Mouse (Mus musculus) neural tube, embryonic 15.5 days (tissue): ENCODE data around the gene Rgl1. TPM values are rescaled to one million over a fixed set of nuclear protein-coding genes. Genes with fewer than 3 reads are reported as not detected.
A peak's percentile ranks its signal among the peaks of the same experiment; 100 is the strongest.

Experiments
- ATAC-seq: fragments of 200-750 bp; cut with Nextera tagmentation; 2 replicates; pipeline ENCODE4 v1.8.0; 2017; ENCODE audit warnings: mild to moderate bottlenecking, moderate TSS enrichment, moderate library complexity; ENCODE audit not compliant: low FRiP score
- H3K27ac ChIP-seq: fragments of 300-500 bp; sonication (generic); replicated peaks from 2 replicates; pipeline ENCODE4 v1.5.1; 2015; ENCODE audit warnings: mild to moderate bottlenecking, inconsistent platforms
- H3K27me3 ChIP-seq: fragments of 300-500 bp; sonication (generic); replicated peaks from 2 replicates; pipeline ENCODE4 v1.6.1; 2015; ENCODE audit warnings: inconsistent platforms
- H3K36me3 ChIP-seq: fragments of 300-500 bp; sonication (generic); 2 replicates; pipeline ENCODE4 v1.6.1; 2015; ENCODE audit warnings: inconsistent platforms
- H3K4me1 ChIP-seq: fragments of 300-500 bp; sonication (generic); 2 replicates; pipeline ENCODE4 v1.6.1; 2015; ENCODE audit warnings: inconsistent platforms
- H3K4me2 ChIP-seq: fragments of 300-500 bp; sonication (generic); 2 replicates; pipeline ENCODE4 v1.6.1; 2015; ENCODE audit warnings: inconsistent platforms, mild to moderate bottlenecking, moderate library complexity
- H3K4me3 ChIP-seq: fragments of 300-500 bp; sonication (generic); replicated peaks from 2 replicates; pipeline ENCODE4 v1.5.1; 2015; ENCODE audit warnings: mild to moderate bottlenecking, inconsistent platforms
- H3K9ac ChIP-seq: fragments of 300-500 bp; sonication (generic); replicated peaks from 2 replicates; pipeline ENCODE4 v1.6.1; 2015; ENCODE audit warnings: mild to moderate bottlenecking, inconsistent platforms
- H3K9me3 ChIP-seq: fragments of 300-500 bp; sonication (generic); replicated peaks from 2 replicates; pipeline ENCODE4 v1.6.1; 2016; ENCODE audit warnings: inconsistent platforms
- WGBS: fragments of 180-500 bp; shearing (Covaris S2); methylation state at CpG from one replicate; pipeline ENCODE4 v1.1.7; 2015; ENCODE audit warnings: mixed read lengths; 5-methylcytosine and 5-hydroxymethylcytosine counted together
- polyA plus RNA-seq: library from polyadenylated mRNA; unstranded; fragments of >200 nt; fragmentation: Nextera tagmentation; extraction: Ambion mirVana; gene quantifications from 2 replicates; pipeline ENCODE4 v1.2.1, GENCODE M21; 2015

The Rgl1 gene
- polyA plus RNA-seq, 1 experiment from 2014 or later, result 18.8 TPM

DNA sequence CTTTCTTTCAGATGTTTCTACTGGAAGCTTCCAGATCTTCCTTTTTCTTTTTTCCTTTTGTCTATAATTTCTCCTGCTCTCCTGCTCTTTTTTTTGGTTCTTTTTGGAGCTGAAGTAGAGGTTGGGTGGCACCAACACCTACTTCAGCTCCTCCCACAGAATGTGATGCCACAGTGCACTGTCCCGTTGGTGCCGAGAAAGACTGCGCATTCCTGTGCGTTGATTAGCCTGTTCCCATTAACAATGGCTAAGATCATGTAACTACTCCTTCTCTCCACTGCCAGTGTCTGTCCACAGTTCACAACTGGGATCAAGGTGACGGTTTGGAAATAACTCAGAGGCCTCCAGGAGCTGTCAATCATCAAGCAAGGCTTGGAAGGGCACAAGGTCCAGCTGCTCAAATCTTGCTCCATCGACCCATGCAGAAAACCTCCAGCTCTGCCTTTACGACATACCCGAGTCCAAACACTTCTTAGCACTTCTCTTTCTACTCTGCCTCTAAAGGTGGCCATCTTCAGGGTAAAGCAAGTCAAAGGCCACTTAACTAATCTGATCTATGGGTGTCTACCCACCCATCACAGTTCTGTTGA lies 192.6 kb downstream of the Rgl1 start:
- Histone ChIP-seq H3K4me2 (no peak overlapping the region), H3K4me3 (no peak overlapping the region), H3K27me3 (no peaks in the 10 kb centered on the region), H3K9me3 (no peaks in the 10 kb centered on the region), H3K9ac (no peak overlapping the region), H3K36me3 (no peaks in the 10 kb centered on the region), H3K27ac (no peak overlapping the region), H3K4me1 (peaks cover 31% of the 10 kb centered on the region)
- no peak for ATAC-seq
- whole genome bisulfite sequencing, result 51% methylated on average over 8 of the region's 8 CpGs

DNA sequence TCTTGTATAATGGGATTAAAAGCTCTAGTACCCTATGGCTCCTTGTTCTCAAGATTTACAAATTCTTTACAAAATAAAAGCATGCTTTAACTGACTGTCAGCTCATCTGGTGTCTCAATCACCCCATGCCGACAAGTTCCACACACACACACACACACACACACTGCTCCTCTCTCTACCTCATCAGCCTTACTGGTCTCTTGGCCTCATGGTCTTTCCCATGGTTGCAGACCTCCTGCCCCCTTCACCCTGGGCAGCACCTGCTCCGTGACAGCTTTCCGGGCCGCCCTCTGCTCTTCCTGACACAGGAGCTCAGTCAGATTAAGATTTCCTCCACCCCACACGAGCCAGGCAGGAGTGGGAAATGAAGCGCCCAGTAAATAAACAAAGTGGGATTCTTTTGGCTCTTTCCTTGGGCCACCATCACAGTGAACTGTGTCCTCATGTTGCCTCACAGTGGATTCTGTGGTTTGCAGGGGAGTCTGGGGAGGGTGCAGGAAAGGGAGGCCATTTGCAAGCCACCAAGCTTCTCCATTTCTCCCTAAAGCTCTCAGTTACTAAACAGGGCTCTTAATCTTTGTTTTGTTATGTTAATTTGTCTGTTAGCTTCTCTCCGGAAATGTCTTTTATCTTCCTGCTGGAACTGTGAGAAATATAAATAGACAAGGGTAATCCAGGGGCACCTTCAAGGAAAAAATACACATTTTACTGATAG lies 193.2 kb downstream of the Rgl1 start:
- no peak overlapping the region for H3K4me3 ChIP-seq
- H3K27ac ChIP-seq, result peak overlapping the region; percentile 49; the same call in 1 of the 2 replicates
- 41% methylated on average over 7 of the region's 7 CpGs for WGBS
- no peak overlapping the region for H3K9ac ChIP-seq
- no peak for ATAC-seq
- H3K4me1 ChIP-seq, result peaks cover 24% of the 10 kb centered on the region
- H3K36me3 ChIP-seq, result no peaks in the 10 kb centered on the region
- H3K4me2 ChIP-seq, result no peak overlapping the region
- H3K9me3 ChIP-seq, result no peaks in the 10 kb centered on the region
- no peaks in the 10 kb centered on the region for H3K27me3 ChIP-seq

DNA sequence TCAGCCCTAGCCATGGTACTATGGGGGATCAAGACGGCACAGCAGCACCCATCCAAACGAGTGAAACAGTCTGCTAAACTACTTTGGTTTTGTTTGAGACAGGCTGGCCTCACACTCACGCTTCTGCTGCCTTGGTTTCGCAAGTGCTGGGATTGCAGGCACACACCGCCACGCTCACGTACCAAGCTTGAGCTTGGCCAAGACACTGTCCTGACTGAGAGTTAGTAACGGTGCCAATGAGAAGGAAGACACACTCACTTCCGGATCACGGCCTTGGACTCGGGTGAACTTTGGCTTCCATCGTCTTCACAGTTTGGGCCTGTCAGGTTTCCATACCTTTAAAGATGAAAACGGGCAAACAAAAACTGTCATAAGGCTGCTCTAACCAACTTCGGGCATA lies 194.8 kb downstream of the Rgl1 start:
- no peak overlapping the region for H3K4me3 ChIP-seq
- no peak overlapping the region for H3K4me2 ChIP-seq
- no peaks in the 10 kb centered on the region for H3K36me3 ChIP-seq
- no peaks in the 10 kb centered on the region for H3K9me3 ChIP-seq
- H3K27me3 ChIP-seq, result no peaks in the 10 kb centered on the region
- peaks cover 24% of the 10 kb centered on the region for H3K4me1 ChIP-seq
- no peak for ATAC-seq
- 95% methylated on average over 14 of the region's 14 CpGs for WGBS
- H3K9ac ChIP-seq, result no peak overlapping the region
- H3K27ac ChIP-seq, result no peak overlapping the region

DNA sequence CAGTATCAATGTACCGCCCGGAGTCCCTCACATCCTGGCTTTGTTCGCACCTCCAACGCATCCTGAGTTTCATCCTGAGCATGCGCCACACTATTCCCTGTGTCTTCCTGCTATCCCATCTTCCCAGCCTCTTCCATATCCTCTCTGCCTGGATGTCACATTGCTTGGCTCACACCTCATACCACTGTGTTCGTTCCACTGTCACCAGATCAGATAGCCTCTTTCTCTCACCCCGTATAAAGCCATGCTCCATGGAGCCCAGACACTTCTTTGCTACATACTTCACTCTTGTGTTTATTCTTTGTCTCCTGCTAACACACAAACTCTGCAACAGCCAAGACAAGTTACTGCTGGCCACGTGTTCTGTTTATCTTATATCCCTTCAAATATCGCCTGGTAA lies 195.5 kb downstream of the Rgl1 start:
- Histone ChIP-seq H3K36me3 (no peaks in the 10 kb centered on the region), H3K9ac (no peak overlapping the region), H3K27ac (no peak overlapping the region), H3K27me3 (no peaks in the 10 kb centered on the region), H3K4me1 (peaks cover 23% of the 10 kb centered on the region), H3K4me2 (no peak overlapping the region), H3K4me3 (no peak overlapping the region), H3K9me3 (no peaks in the 10 kb centered on the region)
- WGBS, result 94% methylated on average over 9 of the region's 9 CpGs
- ATAC-seq, result no peak

DNA sequence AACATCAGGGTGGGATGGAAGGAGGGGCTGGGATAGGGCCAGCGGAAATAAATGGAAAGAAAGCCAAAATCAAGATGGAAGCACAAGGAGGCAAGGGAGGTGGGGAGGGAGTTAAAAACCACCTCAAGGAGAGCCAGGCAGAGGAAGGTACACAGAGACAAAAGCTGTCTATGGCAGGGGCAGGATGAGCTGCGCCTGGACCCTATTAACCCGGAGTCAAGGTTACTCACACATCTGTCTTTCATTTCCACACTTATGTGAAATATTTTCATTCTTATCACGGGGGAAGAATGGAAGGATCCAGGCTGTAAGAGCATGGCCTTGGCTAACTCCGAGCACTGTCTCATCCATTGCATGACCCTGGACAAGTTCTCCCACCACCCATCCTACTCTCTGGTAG lies 202.9 kb downstream of the Rgl1 start:
- no peak overlapping the region for H3K4me2 ChIP-seq
- H3K36me3 ChIP-seq, result no peaks in the 10 kb centered on the region
- no peaks in the 10 kb centered on the region for H3K9me3 ChIP-seq
- no peak overlapping the region for H3K4me3 ChIP-seq
- H3K4me1 ChIP-seq, result peaks cover 7% of the 10 kb centered on the region; the same call in 1 of the 2 replicates
- H3K27me3 ChIP-seq, result no peaks in the 10 kb centered on the region
- no peak overlapping the region for H3K9ac ChIP-seq
- ATAC-seq, result no peak
- 89% methylated on average over 5 of the region's 5 CpGs for WGBS
- no peak overlapping the region for H3K27ac ChIP-seq

DNA sequence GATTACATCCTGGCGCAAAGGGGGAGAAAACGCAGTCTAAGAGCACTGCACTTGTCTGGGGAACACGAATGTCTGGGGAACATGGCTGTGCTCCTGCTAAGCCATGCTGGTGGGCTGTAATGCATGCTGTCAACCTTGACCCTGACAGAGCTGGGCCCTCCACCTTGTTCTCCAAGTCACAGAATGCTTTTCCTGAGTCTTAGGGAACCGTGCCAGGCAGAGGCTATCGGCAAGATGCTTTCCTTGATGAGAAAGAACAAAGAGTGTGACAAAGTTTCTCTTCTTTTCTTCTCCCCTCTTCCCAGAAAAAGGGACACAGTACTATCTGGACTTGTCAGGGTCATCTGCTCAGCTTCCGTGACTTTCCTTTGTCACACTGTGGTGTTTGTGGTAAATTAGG lies 203.3 kb downstream of the Rgl1 start:
- Histone ChIP-seq H3K36me3 (no peaks in the 10 kb centered on the region), H3K27ac (no peak overlapping the region), H3K9me3 (no peaks in the 10 kb centered on the region), H3K4me2 (no peak overlapping the region), H3K27me3 (no peaks in the 10 kb centered on the region), H3K4me1 (peaks cover 7% of the 10 kb centered on the region; the same call in 1 of the 2 replicates), H3K9ac (no peak overlapping the region), H3K4me3 (no peak overlapping the region)
- no peak for ATAC-seq
- 83% methylated on average over 6 of the region's 6 CpGs for WGBS

DNA sequence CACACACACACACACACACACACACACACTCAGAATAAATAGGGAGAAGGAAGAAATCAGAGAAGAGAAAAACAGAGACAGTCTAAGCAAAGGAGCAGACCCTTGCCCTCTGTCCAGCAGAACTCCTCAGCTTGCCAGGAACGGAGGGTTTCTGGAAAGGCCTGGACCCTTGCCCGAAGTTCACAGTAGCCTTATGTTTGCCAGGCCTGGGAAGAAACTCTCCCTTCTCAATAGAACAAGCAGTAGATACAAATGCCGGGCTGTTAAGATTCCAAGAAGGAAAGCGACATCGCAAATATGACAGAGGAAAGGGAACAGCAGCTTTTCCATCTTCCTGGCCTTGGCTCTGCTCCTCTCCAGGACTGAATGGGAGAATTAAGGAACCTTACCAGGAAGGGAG lies 205.7 kb downstream of the Rgl1 start:
- Histone ChIP-seq H3K9ac (no peak overlapping the region), H3K27ac (peak overlapping the region; percentile 54), H3K36me3 (no peaks in the 10 kb centered on the region), H3K4me2 (no peak overlapping the region), H3K4me3 (no peak overlapping the region), H3K27me3 (no peaks in the 10 kb centered on the region), H3K4me1 (peaks cover 12% of the 10 kb centered on the region), H3K9me3 (no peaks in the 10 kb centered on the region)
- WGBS, result 73% methylated on average over 5 of the region's 5 CpGs
- no peak for ATAC-seq

DNA sequence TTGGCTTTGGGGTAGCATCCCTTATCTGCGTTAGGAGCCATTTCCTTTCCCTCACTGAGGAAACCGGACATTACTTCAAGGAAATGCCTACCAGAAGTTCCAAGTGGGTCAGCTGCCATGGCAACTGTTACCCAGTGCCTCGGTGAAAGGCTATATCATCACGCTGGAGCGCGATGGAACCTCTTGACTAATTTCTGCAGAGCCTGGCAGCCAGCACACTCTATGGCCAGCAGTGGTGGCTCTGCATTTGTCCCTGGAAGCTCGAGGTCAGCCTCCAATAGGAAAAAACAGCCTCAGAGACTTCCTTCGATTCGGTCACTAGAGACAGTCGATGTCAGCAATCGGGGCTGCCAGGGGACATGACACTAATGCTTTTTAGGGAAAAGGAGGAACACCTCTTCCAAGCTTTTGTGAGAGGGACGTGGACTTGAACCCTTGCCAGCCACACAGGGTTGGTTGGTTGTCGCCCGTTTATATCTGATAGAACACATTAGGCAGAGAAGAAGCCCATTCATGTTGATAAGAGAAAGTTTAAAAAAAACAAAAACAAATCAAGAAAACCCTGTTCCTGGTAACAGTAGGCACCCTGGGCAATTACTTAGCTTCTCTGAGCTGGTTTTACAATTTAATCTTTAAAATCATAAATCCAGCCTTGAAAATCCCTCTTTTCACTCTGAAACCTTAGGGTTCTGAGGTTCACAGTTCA lies 209.4 kb downstream of the Rgl1 start:
- peaks cover 2% of the 10 kb centered on the region; the same call in 1 of the 2 replicates for H3K36me3 ChIP-seq
- no peak overlapping the region for H3K9ac ChIP-seq
- peak; percentile 55 for ATAC-seq
- WGBS, result 47% methylated on average over 14 of the region's 14 CpGs
- H3K27me3 ChIP-seq, result no peaks in the 10 kb centered on the region
- H3K27ac ChIP-seq, result peak overlapping the region; percentile 74
- no peak overlapping the region; the same call in 1 of the 2 replicates for H3K4me2 ChIP-seq
- H3K9me3 ChIP-seq, result no peaks in the 10 kb centered on the region
- H3K4me3 ChIP-seq, result no peak overlapping the region
- H3K4me1 ChIP-seq, result peaks cover 12% of the 10 kb centered on the region

DNA sequence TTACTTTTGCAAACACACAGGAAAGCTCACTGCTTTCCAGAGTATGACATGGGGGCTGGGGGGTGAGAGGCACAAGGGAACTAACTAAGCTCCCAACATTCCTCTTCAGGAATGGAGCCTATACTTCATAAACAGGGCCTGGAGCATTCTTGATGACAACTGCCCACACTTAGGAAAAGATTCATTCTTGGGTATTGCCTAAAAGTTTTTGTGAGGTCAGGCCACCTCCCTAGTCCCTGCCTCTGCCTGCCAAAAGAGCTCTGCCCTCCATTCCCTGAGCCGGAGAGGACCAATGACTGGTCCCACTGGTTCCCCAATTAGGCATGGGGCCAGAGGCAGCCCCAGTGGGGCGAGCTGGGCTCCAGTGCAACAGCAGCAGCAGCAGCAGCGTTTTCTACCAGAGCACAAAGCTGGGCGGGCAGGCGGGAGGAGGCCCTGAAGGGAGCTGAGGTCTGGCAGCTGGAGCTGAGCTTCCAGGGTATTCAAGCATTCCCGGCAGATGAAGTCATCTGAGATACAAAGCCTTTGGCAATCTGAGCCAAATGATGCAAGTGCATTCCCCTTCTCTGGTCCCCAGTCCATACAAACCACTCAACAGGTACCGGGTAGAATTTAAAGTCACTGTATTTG lies 210.1 kb downstream of the Rgl1 start:
- H3K4me1 ChIP-seq, result peaks cover 12% of the 10 kb centered on the region
- no peak overlapping the region for H3K9ac ChIP-seq
- no peak overlapping the region; the same call in 1 of the 2 replicates for H3K4me2 ChIP-seq
- no peak overlapping the region for H3K4me3 ChIP-seq
- H3K27ac ChIP-seq, result peak overlapping the region; percentile 74
- ATAC-seq, result peak; percentile 84
- 15% methylated on average over 7 of the region's 7 CpGs for WGBS
- H3K36me3 ChIP-seq, result peaks cover 5% of the 10 kb centered on the region
- no peaks in the 10 kb centered on the region for H3K27me3 ChIP-seq
- no peaks in the 10 kb centered on the region for H3K9me3 ChIP-seq

DNA sequence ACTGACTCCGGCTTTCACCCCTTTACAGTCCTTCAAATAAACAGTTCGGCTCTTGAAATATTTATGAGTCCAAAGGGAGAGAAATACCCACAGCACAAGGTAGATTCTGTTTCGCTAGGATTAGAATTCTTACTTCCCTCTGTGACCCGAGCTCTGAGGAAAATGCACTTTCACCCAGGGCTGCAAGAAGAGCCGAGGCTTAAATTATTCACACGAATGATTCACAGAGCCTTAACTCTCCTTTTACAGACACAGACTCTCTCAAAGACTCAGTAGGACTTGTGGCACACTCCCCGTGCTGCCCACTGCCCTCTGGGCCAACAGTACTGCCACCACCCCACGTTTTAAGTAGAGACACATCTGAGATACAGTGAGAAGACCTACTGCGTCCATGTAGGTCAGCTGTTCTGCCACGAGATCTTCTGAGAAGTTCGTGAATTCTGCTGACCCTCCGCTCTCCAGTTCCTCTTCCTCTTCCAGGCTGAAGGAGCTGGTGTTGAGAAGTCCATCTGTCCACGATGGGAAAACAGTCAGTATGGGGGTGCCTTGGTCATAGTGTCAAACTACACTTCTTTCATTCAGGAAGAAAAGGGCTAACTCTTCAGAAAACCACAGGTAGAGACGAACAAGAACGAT lies 212.1 kb downstream of the Rgl1 start:
- H3K4me3 ChIP-seq, result no peak overlapping the region
- H3K36me3 ChIP-seq, result peaks cover 5% of the 10 kb centered on the region
- no peaks in the 10 kb centered on the region for H3K9me3 ChIP-seq
- H3K27ac ChIP-seq, result no peak overlapping the region
- no peak for ATAC-seq
- no peak overlapping the region for H3K4me2 ChIP-seq
- no peak overlapping the region for H3K9ac ChIP-seq
- no peaks in the 10 kb centered on the region for H3K27me3 ChIP-seq
- peaks cover 12% of the 10 kb centered on the region for H3K4me1 ChIP-seq
- WGBS, result 73% methylated on average over 15 of the region's 15 CpGs

DNA sequence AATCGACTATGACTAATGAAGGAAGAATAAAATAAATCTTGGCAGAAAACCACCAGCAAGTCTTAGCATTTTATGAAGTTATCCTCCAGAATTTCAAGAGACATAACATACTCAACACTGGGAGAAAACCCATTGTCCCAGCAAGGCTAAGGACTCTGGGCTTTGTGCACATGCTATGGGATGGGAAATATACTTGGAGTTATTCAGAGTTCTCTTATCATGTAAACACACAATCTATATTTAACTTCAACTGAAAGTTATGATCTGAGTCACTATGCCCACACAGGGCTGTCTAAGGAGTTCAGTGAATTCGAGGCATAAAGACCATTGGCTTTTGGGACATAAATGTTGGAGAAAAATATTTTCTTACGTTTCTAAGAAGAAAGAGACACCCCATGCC lies 215.2 kb downstream of the Rgl1 start:
- H3K9me3 ChIP-seq, result no peaks in the 10 kb centered on the region
- H3K4me3 ChIP-seq, result no peak overlapping the region
- no peaks in the 10 kb centered on the region for H3K27me3 ChIP-seq
- H3K4me1 ChIP-seq, result peaks cover 4% of the 10 kb centered on the region
- peaks cover 8% of the 10 kb centered on the region for H3K36me3 ChIP-seq
- no peak for ATAC-seq
- H3K4me2 ChIP-seq, result no peak overlapping the region
- no peak overlapping the region for H3K27ac ChIP-seq
- WGBS, result 82% methylated on average over 3 of the region's 3 CpGs
- no peak overlapping the region for H3K9ac ChIP-seq
